ENCODE assay signal across 24 mouse cellular contexts in genomic region chr16:29167051-29167450, GRCm38 (mm10). TPM values are rescaled to one million over a fixed set of nuclear protein-coding genes. Genes with fewer than 3 reads are reported as not detected.
"Had no signal": no experiment of that assay in that cellular context is flagged by ENCODE, and none has a peak within 500 bp of the region (broad histone marks: within the 10 kb centered on the region; RNA-seq: fewer than 3 reads in every experiment).

No protein-coding gene starts in this region.

- DNase-seq: gastrocnemius, postnatal 14 days; gastrocnemius, postnatal 36 days; heart, adult 11 months; heart, adult 2 months; heart, postnatal 14 days; heart, postnatal 36 days; kidney, adult 18-20 months; layer of hippocampus, adult 9-11 months; layer of hippocampus, postnatal 36 days; liver; liver, embryonic 13.5 days had no signal

- H3K4me2 ChIP-seq: heart, embryonic 11.5 days; heart, embryonic 13.5 days; heart, embryonic 15.5 days; hindbrain, embryonic 13.5 days; hindbrain, embryonic 15.5 days; kidney, embryonic 15.5 days; limb, embryonic 12.5 days; liver, embryonic 11.5 days; liver, embryonic 13.5 days; liver, embryonic 15.5 days had no signal

- H3K27ac ChIP-seq: heart, adult 2 months; heart, embryonic 13.5 days; heart, embryonic 15.5 days; hindbrain, embryonic 13.5 days; hindbrain, embryonic 15.5 days; hindbrain, postnatal 0 days; kidney, embryonic 15.5 days; limb, embryonic 10.5 days; limb, embryonic 12.5 days; liver, embryonic 13.5 days; liver, embryonic 15.5 days had no signal

- H3K9me3 ChIP-seq: heart, embryonic 13.5 days; heart, embryonic 15.5 days; hindbrain, embryonic 13.5 days; hindbrain, embryonic 15.5 days; kidney, embryonic 15.5 days; limb, embryonic 10.5 days; limb, embryonic 12.5 days; liver, embryonic 13.5 days; liver, embryonic 15.5 days had no signal

- H3K4me3 ChIP-seq: heart, adult 2 months; heart, embryonic 13.5 days; heart, embryonic 15.5 days; hindbrain, embryonic 13.5 days; hindbrain, embryonic 15.5 days; kidney, embryonic 15.5 days; limb, embryonic 10.5 days; limb, embryonic 12.5 days; liver, embryonic 13.5 days; liver, embryonic 15.5 days had no signal

- H3K27me3 ChIP-seq: heart, embryonic 13.5 days; heart, embryonic 15.5 days; hindbrain, embryonic 13.5 days; hindbrain, embryonic 15.5 days; kidney, embryonic 15.5 days; limb, embryonic 12.5 days; liver, embryonic 13.5 days; liver, embryonic 15.5 days had no signal

- ATAC-seq: hindbrain, postnatal 0 days; intestine, embryonic 16.5 days had no signal

- H3K9ac ChIP-seq: heart, embryonic 13.5 days; heart, embryonic 15.5 days; hindbrain, embryonic 13.5 days; hindbrain, embryonic 15.5 days; kidney, embryonic 15.5 days; limb, embryonic 12.5 days; liver, embryonic 13.5 days; liver, embryonic 15.5 days had no signal

- H3K36me3 ChIP-seq: heart, embryonic 13.5 days; heart, embryonic 15.5 days; hindbrain, embryonic 13.5 days; hindbrain, embryonic 15.5 days; kidney, embryonic 15.5 days; limb, embryonic 10.5 days; limb, embryonic 12.5 days; liver, embryonic 13.5 days; liver, embryonic 15.5 days had no signal

- H3K4me1 ChIP-seq: heart, embryonic 15.5 days; hindbrain, embryonic 13.5 days; hindbrain, embryonic 15.5 days; kidney, embryonic 15.5 days; liver, embryonic 13.5 days; liver, embryonic 15.5 days had no signal

RNA-seq across cellular contexts. Expression of gene Hrasls, which starts 42.4 kb away (rescaled TPM):
- total RNA-seq: hematopoietic stem cell, adult 5-6 weeks had no signal
